Mouse (Mus musculus) left cerebral cortex, postnatal 4 days (tissue): Measurements from ENCODE around the gene Bmp4. TPM values are rescaled to one million over a fixed set of nuclear protein-coding genes. Genes with fewer than 3 reads are reported as not detected.
A peak's percentile ranks its signal among the peaks of the same experiment; 100 is the strongest.

Experiments used
- DNase-seq: peaks from one replicate; pipeline ENCODE4 v3.0.0-alpha.2; 2022
- intact Hi-C: fragments of 180-260 bp; cut with DNase I; formaldehyde crosslinking; loops from one replicate; pipeline ENCODE4 v1.15.1; 2025
- total RNA-seq, 2 experiments: library from RNA; stranded (reverse); gene quantifications; 2 replicates each; pipeline ENCODE4 v1.2.3; 2021

The Bmp4 gene
- 1 to 10 TPM; 6.1 to 7.1 TPM for total RNA-seq

DNA sequence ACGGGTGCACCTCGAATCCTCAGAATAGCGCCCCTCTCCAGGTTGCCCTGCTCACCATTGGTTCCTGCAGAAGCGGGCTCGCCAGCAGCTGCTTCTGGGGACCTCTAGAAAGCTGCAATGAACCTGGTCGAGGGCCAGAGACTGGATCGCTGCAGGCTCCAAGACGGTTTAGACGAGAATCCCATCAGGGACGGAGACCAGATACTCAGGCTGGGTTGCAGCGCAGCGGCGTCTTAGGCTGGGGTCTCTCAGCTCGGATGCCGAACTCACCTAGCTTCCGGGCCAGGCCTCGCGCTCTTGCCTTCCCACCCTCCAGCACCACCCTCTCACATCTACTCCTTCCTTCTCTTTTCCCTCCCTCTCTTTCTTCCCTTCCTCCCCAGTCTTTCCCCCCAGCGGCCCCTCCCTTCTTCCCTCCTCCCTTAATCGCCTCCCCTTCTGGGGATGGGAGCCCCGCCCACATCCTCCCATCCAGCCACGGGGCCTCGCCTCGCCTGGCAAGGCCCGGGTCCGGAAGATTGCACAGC, at the start of gene Bmp4:
Bmp4 (minus strand) TSS at position 421 of the 527 bp plus-strand sequence.
- DNase-seq = no peak
- intact Hi-C loops = no loop called here

DNA sequence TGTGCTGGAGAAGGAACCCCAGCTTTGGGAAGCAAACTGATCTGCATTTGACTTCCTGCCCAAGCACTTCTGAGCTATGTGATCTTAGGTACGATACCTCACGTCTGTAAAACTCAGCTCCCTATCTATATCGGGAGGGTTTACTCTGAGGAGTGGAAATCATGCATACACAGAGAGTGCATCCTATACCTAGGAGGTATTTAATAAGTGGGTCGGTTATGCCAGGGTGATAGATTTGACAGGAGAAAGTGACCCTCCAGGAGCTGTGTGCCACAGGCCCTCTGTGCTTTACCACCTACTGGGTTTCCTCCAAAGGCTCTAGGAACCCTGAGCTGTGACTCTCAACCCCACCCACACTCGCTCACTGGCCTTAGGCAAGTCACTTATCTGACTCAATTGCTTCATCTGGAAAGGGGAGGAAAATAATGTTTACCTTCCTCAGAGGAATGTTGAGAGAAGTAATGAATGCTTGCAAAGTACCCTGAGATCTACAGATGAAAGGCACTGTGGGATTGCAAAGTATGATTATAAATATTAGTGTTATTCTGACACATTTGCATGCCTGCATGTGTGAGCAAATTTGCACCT, 49.1 kb upstream of the Bmp4 start:
- intact Hi-C loops = no loop called here
- DNase-seq = no peak

DNA sequence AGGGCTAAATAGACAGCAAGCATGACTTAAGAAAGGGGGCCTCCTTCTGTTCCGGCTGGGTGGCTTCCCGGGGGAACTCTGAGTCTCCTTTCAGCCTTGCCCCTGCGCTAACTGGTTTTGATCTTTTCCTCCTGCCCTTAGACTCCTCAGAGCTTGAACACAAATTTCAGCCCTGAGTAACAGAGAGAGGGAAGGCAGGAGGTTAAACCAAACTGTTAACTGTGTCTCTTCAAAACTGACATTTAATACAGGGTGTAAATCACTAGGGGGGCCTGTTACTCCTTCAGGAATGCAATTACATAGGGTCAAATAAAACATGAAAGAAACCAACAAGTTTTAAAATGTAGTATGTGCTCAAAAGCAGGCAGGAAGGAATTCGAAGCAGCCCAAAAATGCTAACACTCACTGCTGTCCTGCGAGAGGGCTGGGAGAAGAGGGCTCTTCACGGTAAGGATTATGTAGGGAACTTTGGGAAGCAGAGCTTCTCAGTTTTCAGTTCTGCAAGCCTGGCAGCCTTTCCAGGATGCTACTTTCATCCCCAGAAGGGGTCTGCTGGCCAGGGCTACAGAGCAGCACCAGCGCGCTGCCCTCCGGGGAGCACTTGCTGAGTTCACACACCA, 46.1 kb upstream of the Bmp4 start:
- intact Hi-C loops = no loop called here
- no peak for DNase-seq

DNA sequence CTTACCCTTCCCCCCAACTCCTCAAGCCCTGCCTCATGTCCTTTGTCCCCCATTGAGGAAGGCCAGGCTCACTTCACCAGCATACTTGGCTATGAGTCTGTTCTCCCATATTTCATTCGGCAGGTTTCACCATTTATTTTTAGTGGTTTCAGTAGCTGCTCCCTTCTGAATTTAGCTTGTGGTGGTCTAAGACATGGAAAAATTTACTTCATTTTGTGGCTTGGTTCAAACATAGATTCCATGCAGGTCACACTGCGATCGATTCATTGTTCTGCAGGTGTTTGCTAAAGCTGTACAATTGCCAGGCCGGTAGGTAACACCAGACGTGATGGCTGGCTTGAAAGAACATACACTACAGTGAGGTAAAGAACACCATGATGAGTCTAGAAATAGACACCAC, 39.8 kb upstream of the Bmp4 start:
- DNase-seq = no peak
- intact Hi-C loops = no loop called here

DNA sequence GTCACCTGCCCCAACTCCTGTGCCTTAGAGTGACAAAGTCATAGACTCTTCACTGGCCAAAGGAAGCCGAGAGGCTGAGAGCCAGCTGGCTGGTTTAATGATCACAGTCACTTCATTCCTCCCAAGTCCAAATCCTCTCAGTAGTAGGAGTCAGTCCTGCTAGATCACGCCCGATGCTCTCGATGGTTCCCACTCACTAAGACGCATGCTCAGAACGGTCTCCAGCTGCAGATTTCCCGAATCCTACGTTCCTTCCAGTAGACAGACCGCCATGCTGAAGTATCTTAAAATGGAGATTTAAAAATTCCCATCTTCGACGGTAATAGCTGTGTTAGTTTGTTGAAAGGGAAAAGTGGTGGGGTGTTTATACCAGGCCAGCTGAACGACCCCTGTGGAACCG, 36.8 kb upstream of the Bmp4 start:
- intact Hi-C loops = no loop called here
- no peak for DNase-seq

DNA sequence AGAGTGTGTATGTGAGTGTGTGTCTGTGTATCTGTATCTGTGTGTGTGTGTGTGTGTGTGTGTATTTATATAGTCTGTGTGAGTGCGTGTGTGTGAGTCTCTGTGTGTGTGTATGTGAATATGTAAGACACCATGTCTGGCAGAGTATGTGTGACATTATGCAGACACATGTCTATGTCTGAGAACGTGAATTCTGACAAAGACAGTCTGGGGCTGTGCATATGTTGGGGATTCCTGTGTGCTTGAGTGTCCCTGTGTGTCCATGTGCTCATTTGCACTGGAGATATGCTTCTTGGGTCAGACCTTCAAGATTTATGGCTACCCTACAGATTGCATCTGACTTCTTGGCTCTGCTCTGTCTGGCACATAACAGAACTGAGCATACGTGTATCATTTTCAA, 31.4 kb upstream of the Bmp4 start:
- DNase-seq = no peak
- intact Hi-C loops = no loop called here

DNA sequence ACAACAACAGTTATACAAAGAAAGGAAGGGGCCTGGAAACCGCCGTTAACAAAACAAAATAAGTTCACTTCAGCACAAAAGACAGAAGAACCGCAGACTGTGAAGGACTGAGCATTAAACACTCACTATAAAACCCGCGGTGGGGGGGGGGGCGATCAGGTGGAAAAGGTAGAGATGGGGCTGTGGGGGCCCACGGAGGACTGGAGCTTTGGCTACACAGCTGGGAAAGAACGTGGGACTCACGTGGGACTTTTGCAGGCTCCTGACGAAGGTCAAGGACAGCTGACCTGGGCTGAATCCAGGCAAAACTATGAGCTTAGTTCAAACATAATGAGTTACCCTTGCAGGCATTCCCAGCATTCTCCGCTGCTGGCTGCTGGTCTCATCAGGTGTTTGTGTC, 28.8 kb upstream of the Bmp4 start:
- DNase-seq = no peak
- intact Hi-C loops = no loop called here

DNA sequence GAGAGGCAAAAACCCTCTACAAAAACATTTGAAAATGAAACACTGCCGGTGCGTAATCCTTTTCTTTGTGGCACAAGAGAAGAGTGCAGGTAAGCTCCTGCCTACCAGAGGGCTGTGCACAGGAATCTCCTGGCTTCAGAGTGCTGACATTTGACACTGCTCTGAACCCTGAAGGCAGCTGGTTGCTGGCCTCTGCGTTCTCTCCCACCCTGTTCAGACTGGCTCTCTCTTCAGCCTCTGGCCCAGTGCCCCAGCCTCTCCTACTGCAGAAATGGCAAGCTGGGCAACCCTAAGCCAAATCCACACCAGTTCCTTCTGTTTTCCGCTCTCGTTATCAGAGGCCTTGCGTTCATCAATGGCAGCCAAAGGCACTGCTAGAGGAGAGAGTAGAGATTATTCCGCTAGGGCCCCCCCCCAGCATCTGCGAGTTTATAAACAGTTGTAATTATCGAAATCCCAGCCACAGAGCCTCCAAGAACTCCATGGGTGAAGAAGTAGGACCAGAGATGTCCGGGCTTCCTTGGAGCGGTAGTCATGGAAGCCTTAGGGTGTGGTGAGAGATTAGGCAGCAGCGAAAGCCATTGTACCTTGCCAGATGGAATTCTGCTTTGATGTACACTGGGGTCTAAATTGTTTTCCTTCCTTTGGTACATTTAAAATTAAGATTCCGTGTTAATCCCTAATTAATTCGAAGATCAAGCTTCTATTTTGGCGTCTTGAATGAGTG, 28.1 kb upstream of the Bmp4 start:
- intact Hi-C loops = no loop called here
- no peak for DNase-seq

DNA sequence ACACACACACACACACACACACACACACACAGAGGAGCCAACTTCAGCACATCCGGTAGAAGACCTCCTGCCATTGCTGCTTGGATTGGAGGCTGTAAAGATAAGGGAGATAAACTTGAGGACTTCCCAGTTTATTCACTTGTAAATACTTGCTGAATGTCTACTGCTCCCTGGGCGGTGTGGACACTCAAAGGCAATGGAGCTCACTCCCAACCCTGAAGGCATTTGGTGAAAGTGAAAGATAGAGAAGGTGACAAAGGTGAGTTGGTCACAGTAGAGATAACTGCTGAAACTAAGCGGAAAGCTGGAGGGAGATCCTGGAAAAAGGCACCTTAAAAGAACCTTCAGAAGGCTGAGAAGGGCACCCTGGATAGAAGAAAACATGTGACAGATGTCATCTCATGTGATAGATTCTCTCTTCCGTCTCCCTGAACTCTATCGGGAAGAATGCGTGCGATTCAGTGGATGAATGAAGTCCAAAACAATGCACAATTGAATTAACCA, 22.1 kb upstream of the Bmp4 start:
- DNase-seq = no peak
- intact Hi-C loops = no loop called here

DNA sequence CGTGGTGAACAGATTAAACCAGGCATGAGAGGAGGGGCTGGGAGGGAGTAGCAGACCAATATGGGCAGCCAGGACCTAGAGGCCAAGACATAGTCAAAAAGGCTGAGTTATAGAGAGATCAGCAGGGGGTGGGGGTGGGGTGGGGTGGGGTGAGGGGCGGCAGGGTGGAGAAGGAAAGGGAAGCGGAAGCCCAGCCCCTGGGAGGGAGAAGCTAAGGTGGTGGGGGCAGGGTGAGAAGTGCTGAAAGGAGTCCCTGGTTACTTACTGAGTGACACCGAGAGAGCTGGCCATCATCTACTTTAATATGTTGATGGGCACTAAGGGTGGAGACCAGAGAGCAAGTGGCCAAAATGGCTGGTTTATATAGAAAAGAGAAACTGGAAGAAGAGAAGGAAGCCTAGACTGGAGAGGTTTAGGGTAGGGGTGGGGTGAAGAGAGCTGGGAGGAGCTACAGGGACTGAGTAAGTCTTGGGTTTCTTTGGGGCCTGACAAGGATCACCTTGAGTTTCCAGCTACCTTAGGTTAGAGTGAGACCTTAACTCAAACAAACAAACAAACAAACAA, 20.2 kb upstream of the Bmp4 start:
- intact Hi-C loops = no loop called here
- DNase-seq = no peak

DNA sequence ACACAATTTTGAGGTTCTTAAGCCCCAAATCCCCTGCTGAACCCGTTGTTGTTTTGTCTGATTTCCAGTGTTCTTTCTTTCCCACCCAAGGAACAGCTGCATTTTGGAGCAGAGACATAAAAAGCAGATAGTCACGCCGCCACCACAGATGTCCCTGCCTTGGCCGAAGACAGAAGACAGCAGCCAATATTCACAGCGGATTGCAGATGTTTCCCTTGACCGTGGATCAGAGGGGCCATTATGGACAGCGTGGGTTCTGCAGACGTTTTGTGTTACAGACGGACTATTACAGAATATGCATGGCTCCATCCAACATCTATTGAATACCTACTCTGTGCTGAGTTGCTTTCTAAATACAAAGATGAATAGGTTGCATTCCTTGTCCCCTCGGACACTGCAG, 18.5 kb upstream of the Bmp4 start:
- intact Hi-C loops = no loop called here
- no peak for DNase-seq

DNA sequence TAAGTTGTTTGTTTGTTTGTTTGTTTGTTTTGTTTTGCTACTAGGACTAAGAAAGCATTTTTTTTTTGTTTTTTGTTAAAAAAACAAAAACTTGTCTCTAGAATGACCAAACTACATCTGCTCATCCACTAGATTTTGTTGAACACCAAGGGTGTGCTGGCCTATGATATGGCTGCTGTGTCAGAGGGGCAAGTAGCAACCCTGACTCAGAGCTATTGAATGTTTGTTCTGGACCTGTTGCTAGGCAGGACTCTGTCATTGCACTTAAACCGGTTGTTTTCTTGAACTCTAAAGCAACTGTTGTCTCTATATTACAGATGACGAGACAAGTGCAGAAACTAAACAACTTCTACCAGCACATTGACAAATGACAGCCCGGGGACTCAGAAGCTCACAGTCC, 17.9 kb upstream of the Bmp4 start:
- no peak for DNase-seq
- intact Hi-C loops = no loop called here

DNA sequence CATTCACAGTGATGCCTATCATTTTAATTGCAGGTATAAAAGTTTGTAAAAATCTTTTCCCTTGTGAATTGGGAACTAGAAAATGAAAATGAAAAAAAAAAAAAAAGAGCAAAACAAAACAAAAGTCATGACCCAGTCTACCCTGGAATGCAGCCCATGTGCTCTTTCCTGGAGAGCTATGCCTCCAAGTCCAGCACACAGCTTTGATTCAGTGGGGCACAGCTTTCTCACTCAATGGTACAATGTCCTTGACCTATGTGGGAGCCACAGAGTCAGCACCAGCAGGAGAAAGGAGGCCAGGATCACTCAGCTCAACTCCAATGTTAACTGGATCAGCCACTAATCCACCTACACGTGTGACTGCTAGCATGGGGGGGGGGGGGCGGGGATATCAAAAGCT, 9.5 kb upstream of the Bmp4 start:
- DNase-seq = no peak
- intact Hi-C loops = no loop called here

DNA sequence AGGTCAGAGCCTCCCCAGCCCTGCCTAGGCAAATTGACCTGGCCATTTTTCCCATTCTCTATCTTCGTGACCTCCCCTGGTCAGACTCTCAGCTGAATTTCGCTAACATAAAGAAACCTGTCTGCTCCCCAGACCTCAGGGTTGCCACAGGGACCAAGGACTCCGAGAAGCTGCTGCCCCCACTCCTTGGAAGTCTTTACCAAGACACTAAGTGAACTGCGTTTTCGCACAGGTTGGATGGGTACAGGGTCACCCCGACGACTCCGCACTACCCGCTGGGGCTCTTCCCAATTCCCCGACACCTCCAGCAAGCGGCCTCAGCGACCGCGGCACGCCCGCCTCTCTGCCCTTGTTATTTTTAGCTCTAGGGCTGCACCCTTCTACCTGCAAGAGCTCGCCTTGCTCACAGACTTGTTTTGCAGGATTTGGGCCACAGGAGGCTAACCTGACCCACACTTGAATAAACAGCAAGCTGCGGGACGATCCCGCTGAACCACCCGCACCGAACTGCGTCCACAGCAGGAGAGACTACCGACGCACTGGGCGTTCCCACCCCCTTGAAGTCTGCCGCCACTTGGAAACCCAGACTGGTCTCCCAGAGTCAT, 7.7 kb upstream of the Bmp4 start:
- intact Hi-C loops = no loop called here
- no peak for DNase-seq

DNA sequence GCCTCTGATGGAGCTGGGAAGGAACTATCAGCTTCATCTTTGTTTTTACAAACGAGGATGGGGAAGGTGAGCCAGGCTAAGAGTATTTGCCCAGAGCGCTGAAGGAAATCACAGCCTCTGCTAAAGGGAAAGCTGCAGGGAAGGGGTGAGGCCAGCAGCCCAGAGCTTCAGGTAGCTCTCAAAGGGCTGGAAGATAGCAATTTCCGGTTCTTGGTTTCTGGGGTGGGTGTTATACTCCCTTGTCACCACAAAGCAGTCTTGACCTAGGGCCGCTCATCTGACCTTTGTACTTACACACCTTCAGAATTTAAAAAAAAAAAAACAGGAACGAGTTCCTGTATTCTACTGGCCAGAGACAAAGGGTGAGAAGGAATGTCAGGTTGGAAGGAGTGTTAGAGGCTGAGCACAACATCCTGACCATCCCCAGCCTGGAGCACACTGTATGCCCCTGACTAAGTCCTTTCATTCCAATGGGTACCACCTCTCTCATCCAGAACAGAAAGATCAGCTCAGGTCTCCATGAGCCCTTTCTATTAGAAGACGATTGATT, 1.2 kb upstream of the Bmp4 start:
- no peak for DNase-seq
- intact Hi-C loops = no loop called here

DNA sequence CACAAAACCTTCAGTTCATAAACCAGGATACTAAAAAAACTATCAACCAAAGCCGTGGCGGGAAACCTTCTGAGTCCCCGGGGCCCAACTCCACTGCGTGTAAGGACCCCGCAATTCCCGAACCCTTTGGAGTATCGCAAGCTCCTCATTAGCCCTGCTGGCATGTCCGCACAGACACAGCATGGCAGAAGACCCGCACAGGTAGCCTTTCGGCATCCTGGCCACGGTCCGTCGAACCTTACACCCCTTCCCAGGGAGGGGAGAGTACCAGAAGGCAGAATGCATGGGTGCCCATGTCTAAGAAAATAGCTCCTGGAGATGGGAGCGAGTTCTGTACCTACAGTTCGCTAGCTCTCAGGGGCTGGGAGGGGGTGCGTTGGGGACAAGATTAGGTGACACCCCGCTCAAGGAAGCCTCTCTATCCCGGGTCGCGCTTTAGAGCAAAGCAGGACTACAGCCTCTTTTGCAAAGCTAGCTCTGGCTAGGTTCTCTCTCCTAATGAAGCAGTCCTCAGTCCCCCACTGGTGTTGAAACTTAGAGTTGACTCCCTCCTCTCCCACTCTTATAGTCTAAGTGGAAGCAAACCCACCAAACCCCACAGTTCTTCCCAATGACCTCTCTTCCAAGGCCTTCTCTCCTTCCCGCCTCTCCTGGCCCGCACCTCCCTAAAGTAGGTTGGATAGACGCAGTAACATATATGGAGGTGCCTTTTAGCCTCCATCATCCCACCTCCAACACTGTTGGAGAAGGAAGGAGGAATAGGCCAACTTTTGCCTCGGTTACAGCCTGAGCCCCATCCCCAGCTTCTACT, 826 bp downstream of the Bmp4 start:
- intact Hi-C loops = no loop called here
- DNase-seq = no peak

DNA sequence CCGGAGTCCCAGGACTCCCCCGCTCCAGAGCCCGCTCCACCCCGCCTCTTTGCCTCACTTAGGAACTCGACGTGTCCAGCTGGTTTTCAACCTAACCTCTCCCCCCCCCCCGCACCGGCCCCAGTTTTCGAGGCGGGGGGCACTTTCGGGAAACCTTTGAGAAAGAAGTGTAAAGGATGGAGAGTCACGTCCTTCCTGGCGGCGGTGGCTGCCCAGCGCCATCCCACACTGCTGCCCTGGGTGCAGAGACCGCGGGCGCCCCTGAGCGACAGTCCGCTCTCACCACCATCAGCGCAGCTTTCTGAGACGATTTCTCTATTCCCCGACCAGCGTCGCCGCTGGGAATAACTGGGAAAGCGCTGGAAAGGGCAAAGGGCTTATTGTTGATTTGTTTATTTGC, 1.8 kb downstream of the Bmp4 start:
- intact Hi-C loops = no loop called here
- no peak for DNase-seq

DNA sequence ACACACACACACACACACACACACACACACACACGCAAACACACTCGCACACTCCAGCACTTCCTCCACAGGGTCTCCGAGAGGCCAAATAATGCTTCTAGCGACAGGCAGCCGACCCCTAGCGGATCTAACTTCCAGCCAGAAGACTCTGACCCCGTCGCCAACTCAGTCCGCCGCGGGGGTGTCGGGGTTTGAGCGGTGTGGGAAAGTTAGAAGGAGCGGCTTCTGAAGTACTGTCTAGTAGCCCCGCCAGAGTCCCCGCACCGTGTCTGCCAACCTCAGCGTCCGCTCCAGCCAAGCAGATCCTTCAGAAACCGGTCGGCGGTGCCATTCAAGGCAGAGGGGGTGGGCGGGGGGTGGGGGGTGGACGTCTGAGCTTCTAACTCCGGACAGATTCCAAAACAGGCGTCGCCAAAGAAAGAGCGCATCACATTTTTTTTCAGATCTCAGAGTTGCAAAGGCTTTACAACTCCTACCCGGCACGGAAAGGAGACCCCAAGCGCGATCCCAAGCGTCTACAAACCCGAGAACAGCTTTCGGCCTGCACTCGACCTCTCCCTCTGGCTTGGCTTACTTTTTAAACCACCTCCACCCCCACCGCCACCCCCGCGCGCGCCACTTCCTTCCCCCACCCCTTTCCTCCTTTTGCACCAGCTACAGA, 2.5 kb downstream of the Bmp4 start:
- DNase-seq = peak; percentile 39
- intact Hi-C loops = no loop called here

DNA sequence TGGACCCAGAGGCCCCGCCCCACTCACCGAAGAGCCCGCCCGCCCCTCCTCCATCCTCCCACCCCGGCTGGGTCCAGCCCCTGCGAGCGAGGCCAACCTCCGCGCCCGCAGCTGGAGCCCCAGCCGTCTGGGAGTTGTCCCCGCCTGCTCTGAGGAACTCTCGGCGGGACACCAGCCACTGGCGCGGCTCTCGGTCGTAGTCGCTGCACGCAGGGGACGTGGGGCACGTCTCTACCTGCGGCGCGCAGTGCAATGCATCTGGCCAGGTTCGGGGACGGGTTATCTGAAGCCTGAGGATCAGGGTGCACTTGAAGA, 3.2 kb downstream of the Bmp4 start:
- peak; percentile 60 for DNase-seq
- intact Hi-C loops = no loop called here
